Mouse (Mus musculus) left cerebral cortex, postnatal 25 days (tissue): Measurements from ENCODE around the gene Lap3. TPM values are rescaled to one million over a fixed set of nuclear protein-coding genes. Genes with fewer than 3 reads are reported as not detected.

Experiments
- DNase-seq, 2 experiments: peaks; one replicate each; pipeline ENCODE4 v3.0.0; 2022; ENCODE audit warnings: low spot score in 2 of 2, mixed read lengths in 1 of 2
- intact Hi-C: fragments of 180-260 bp; cut with DNase I; formaldehyde crosslinking; loops from one replicate; pipeline ENCODE4 v1.15.1; 2025
- total RNA-seq, 2 experiments: library from RNA; stranded (reverse); gene quantifications; 2 replicates each; pipeline ENCODE4 v1.2.3; 2021

Gene Lap3
- total RNA-seq, result 10 to 100 TPM; 44.0 to 46.3 TPM

DNA sequence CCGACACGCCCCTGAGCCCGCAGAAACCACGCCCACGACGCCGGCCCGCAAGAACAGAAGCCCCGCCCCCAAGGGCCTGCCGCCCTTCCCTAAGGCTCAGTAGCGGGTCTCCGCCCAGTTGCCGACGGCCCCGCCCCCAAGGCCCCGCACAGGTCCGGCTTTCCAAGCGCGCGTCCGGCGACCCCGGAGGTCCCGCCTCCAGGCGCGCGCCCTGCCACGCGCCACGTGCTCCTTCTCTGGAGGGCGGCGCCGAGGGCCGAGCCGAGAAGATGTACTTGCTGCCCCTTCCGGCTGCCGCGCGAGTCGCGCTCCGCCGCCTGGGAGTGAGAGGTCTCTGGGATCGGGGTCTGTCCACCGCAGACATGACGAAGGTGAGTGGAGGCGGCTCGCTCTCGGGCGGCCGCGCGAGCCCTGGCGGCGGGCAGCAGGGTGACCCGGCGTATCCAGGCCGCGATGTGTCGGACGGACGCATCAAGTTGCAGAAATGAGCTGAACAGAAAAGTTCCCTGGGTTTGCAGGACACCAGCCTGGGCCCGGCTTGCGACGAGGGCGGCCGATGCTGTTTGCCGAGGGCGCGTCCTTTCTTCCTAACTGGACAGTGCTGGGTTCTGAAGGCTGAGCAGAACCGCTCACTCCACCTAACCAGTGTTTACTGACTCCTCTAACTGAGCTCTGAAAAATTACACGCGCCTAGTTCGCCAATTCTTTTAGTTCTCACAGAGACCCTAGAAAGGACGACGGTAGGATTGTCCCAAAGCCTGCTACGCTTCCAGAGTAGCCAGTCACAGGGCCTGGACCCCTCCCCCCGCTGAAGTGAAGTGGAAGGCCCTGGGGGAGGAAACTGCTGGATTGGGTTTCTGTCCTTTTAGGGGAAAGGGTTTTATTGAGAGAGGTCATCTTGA is at the start of gene Lap3:
Lap3 (plus strand) TSS at position 184 of the 902 bp plus-strand sequence.
- intact Hi-C loops, result no loop called here
- peak; percentile 97 to 98 for DNase-seq

DNA sequence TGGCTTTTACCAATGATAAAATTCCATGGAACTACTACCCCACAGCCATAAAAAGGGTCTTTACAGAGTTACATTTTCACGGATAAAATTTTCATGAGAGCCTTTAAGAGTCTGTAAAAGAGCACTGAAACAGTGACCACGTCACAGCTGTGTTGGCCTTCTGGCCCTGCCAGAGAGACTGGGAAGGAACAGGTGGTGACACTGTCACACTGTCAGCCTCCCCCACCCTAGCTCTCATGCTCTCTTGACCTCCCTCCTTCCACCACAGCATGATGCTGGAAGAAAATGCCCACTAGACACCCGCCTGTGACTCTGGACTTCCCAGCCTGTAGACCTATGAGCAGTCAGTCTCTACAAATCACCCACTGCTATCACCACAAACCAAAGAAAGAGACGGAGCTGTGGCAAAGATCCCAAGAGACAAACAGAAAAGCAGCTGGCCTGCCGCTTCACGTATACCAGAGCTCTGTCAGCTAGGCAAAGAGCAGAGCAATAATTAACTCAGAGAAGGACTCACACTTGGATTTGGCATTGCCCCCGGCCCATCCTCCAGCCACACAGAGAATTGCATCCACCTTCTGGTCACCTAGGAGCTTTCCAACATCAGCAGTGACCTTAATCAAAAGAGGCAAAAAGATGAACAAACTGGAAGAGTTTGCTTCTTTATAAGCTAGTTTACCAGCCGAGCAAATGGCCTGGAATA is 48.9 kb upstream of the Lap3 start:
- no peak for DNase-seq
- intact Hi-C loops, result no loop called here

DNA sequence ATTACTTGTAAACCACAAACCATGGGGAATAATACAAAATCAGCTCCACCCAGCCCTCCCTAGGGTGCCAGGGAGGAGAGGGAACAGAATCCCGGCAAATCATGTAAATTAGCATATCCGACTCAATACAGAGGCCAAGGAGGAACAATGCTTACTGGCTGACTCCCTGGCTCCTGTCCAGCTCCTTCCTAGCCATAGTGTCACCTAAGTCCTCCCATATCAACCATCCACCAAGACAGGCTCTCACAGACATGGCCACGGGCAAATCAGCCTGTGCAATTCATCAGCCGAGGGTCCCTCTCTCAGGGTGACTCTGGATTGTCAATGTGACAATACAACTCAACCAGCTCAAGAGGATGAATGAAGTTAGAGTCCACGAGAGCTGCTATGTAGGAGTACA is 44.5 kb upstream of the Lap3 start:
- DNase-seq, result no peak
- intact Hi-C loops, result no loop called here

- intact Hi-C loops, result no loop called here
- DNase-seq, result no peak
These were observed 44.0 kb upstream of the Lap3 start for GRCm38 (mm10) chr5:45449206-45449605.

DNA sequence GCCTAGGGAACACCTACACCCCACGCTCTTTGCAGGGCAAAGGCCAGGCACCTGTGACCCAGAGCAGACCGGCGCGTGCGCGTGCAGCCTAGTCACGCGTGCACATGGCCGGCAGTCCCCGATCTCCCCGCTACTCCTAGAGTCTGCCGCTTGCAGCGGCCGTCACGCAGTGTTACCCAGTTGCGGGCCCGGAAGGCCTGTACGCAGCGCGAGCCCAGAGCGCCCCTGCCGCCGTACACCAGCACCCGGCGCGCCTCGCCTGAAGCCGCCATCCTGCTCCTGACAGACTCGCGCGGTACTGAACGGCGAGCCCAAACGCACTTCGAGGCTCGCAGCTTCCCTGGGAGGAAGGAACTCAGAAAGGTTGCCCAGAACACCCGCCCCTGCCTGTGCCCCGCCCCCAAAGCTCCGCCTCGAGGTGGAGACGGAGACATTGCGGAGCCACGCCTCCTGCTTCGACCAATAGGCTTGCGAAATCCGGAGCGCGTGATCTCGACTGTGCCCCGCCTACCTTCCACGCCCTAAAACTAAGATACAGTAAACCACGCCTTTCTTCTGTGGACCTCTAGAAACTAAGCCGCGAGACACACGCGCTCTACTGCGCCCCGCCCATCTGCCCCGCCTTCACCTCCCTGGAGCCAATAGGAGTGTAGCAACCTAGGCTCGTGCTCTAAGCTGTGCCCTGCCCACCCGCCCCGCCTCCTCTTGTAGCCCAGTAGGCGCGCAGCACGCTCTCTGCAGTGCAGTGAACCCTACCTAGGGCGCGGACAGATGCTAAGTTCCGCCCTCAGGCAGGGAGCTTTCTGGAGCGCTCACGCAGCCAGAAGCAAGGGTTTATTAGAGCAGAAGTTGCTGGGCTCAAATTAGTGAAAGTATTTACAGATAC is 43.1 kb upstream of the Lap3 start, which contains the start of gene Qdpr:
Qdpr (minus strand) TSS at position 406 of the 886 bp plus-strand sequence.
- DNase-seq, result peak; percentile 92 to 99
- intact Hi-C loops, result no loop called here

- intact Hi-C loops, result no loop called here
- peak in 1 of 2 experiments; percentile 26 for DNase-seq
These were observed 39.7 kb upstream of the Lap3 start, which contains the start of gene Clrn2 for GRCm38 (mm10) chr5:45453451-45453850. TSS of gene Clrn2 (plus strand) at chr5:45453751.

- no peak for DNase-seq
- intact Hi-C loops, result no loop called here
These were observed 38.7 kb upstream of the Lap3 start for GRCm38 (mm10) chr5:45454456-45454855.

DNA sequence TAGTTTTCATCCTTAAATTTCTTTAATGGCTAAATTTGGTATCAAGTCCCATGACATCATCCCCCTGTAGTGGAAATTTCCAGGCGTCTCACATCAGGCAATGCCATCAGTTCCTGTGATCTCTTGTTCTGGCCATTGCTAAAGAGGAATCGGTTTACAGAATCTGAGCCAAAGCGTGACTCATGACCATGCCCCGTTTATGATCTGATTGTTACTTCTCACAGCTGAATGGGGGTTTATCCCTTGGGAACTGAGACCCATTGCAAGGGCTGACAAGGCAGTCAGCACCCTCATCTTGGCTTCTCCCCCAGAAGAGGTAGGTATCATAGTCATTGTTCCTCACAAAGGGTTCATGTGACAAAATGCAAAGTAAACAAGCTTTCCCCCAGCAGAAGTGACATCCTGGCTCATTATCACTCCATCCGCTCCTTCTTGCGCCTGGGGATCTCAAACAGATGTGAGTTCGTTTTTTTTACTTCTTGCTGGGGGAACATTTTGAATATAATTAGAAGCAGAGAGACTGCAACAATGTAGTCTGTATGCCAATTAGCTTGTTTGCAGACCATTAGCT is 20.2 kb upstream of the Lap3 start:
- DNase-seq, result peak in 1 of 2 experiments; percentile 45
- intact Hi-C loops, result no loop called here

GRCm38 (mm10) chr5:45473521-45473920 is 19.7 kb upstream of the Lap3 start:
- intact Hi-C loops, result no loop called here
- no peak for DNase-seq

- DNase-seq, result peak; percentile 66 to 84
- intact Hi-C loops, result loop anchor here (2.0 kb wide), 1 partner anchor 61 kb away; no protein-coding TSS in a partner anchor
These were observed 19.0 kb upstream of the Lap3 start for GRCm38 (mm10) chr5:45474215-45474614.

DNA sequence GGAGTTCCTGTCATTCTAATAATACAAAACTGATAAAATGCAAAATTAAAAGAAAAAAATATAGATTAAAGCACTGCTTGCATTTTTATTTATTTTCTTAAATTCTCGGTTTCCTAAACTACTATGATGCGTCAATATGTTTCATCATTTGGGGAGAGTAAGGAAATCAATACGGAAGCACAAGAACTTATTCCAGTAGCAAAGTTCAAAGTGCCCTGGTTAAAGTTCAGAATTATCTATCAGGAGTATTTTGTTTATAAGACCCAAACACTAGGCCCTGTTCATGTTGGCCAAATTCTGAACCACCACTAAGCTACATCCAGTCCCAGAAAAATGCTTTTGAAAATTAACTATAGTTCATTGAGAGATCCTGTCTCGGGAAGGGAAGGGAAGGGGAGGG is 18.4 kb upstream of the Lap3 start:
- no peak for DNase-seq
- intact Hi-C loops, result loop anchor here (2.0 kb wide), 1 partner anchor 60 kb away; no protein-coding TSS in a partner anchor

GRCm38 (mm10) chr5:45475771-45476170 is 17.4 kb upstream of the Lap3 start:
- intact Hi-C loops, result loop anchor here (2.0 kb wide), 3 partner anchors 59 to 871 kb away; partner anchors contain the start of gene Ncapg
- DNase-seq, result no peak

- intact Hi-C loops, result loop anchor here (2.0 kb wide), 2 partner anchors 193 to 871 kb away; partner anchors contain the start of gene Ncapg
- peak in 1 of 2 experiments; percentile 67 for DNase-seq
These were observed 16.9 kb upstream of the Lap3 start for GRCm38 (mm10) chr5:45476288-45476687.

GRCm38 (mm10) chr5:45477601-45478000 is 15.6 kb upstream of the Lap3 start:
- peak in 1 of 2 experiments; percentile 41 for DNase-seq
- intact Hi-C loops, result loop anchor here (2.0 kb wide), 2 partner anchors 191 to 869 kb away; partner anchors contain the start of gene Ncapg

- DNase-seq, result no peak
- intact Hi-C loops, result no loop called here
These were observed 13.1 kb upstream of the Lap3 start for GRCm38 (mm10) chr5:45480066-45480465.

GRCm38 (mm10) chr5:45481125-45481524 is 12.0 kb upstream of the Lap3 start:
- intact Hi-C loops, result no loop called here
- DNase-seq, result no peak

- intact Hi-C loops, result no loop called here
- no peak for DNase-seq
These were observed 10.6 kb upstream of the Lap3 start for GRCm38 (mm10) chr5:45482607-45483006.

DNA sequence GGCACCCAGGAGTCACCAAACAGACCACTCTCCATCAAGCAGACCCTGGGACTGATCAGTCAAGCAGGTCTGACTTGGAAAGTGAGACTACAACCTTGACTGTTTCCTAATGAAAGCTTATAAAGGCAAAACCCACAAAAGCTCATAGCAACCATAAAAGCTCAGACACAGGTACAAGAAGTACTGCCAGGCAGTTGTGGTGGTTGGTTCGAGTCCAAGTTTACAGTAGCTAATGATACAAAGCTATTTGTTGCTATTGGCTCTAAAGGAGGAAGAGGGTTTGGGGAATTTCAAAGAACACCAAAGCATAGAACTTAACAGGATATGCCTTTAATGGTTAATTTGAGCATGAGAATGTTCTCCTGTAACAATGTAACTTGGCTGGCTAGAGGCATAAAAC is 9.5 kb upstream of the Lap3 start:
- DNase-seq, result no peak

GRCm38 (mm10) chr5:45491776-45492175 is 1.4 kb upstream of the Lap3 start:
- DNase-seq, result no peak
- intact Hi-C loops, result no loop called here

More for the DNA sequence above, 9.5 kb upstream of the Lap3 start:
- intact Hi-C loops, result no loop called here
